Mouse (Mus musculus): Measurements from ENCODE around the gene Tet2.

GRCm38 (mm10) chr3:133436279-133436860 lies 108.6 kb downstream of the Tet2 start:
- TF ChIP-seq CTCF (IDR thresholded peaks at IDR 0.05; ENCODE audit: low read depth): no peak
- no peak for TF ChIP-seq EP300 (IDR thresholded peaks at IDR 0.05; ENCODE audit: low read depth)

All from liver, embryonic 14.5 days (tissue).